Mouse (Mus musculus) cerebellum, adult 8-10 months (tissue): ENCODE results near the gene Hoxb5.

Source experiments
- DNase-seq: peaks from one replicate; pipeline ENCODE4 v3.0.0; 2022

The Hoxb5 gene

DNA sequence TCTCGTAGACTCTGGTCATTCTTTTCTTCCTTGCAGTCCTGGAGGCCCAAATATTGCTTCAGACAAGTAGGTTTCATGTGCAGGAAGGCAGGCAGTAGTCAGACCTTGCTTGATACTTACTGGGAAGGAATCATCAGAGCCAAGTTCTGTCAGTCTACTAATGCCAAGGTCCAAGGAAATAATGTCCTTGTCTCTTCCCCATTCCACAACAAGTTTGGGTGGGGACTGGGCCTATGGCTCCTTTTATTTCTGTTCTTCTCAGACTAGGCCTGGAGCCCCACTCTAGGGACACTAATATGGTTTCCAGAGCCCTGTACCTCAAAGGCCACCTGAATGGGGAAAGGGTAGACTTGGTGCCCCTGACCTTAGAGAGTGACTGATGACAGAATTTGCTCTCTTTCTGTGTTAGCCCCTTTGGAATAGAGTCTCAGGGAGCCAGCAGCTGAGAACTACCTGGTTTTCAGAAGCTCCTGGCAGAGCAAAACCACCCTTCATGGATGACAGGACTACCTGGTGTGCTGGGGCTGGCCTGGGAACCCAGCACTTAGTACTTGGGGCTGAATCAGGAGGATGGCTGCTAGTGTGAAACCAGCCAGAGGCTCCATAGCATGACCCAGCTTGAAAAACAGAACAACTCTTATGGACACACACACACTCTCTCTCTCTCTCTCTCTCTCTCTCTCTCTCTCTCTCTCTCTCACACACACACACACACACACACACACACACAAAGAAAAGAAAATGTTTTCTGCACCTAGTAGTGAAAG is 14.5 kb upstream of the Hoxb5 start:
- DNase-seq: no peak

DNA sequence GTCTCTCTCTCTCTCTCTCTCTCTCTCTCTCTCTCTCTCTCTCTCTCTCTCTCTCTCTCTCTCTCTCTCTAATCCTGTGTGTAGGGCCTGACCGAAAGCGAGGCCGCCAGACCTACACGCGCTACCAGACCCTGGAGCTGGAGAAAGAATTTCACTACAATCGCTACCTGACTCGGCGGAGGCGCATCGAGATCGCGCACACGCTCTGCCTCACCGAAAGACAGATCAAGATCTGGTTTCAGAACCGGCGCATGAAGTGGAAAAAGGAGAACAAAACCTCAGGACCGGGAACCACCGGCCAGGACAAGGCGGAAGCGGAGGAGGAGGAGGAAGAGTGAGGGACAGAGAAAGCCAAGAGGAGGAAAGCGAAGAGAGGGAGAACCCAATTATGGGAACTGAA is 13.8 kb upstream of the Hoxb5 start:
- no peak for DNase-seq

DNA sequence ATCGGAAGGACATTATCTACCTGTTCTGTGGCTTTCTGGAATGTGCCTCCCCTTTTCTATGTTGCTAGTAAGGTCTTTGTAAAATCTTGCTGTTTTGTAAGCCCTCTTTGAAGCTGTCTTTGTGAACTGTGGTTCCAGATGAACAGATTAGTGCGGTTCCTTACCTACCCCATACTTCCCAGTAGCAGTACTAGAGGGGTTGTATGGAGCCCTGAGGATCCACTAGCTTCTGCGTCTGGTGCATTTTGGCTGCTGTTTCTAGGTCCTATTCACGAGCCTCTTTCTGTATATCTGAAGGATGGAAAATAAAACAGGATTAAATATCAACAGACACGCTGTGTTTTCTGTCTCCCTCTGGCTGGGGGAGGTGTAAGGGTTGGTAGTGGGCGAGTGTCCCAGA is 13.3 kb upstream of the Hoxb5 start:
- no peak for DNase-seq

DNA sequence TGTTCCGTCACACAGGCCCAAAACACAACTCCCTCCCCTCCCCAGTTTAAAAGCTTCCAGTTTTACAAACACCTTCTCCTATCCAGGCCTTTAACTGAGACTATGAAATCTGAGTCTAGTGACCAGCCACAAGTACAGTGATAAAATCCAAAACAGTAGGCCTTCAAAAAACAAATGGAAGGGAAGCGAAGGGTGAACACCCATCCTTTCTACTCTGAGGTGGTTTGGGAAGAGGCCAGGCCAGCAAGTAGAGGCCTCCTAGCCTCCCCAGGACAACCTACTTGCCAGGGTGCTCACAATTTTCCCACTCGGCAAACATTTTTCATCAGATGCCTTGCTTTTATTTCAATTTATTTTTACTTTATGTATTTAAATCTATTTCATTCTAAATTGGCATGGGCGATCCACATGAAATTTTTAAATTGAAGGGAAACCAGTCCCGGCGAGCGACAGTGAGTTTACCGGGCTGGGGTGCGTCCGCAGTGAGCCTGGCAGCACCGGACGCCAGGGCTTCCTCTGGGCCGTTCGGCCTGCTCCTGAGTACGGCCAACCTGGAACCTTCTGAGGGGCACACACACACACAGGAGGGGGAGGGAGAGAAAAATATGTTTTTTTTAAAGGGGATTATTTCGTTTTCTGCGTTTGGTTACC is 12.3 kb upstream of the Hoxb5 start:
- no peak for DNase-seq

DNA sequence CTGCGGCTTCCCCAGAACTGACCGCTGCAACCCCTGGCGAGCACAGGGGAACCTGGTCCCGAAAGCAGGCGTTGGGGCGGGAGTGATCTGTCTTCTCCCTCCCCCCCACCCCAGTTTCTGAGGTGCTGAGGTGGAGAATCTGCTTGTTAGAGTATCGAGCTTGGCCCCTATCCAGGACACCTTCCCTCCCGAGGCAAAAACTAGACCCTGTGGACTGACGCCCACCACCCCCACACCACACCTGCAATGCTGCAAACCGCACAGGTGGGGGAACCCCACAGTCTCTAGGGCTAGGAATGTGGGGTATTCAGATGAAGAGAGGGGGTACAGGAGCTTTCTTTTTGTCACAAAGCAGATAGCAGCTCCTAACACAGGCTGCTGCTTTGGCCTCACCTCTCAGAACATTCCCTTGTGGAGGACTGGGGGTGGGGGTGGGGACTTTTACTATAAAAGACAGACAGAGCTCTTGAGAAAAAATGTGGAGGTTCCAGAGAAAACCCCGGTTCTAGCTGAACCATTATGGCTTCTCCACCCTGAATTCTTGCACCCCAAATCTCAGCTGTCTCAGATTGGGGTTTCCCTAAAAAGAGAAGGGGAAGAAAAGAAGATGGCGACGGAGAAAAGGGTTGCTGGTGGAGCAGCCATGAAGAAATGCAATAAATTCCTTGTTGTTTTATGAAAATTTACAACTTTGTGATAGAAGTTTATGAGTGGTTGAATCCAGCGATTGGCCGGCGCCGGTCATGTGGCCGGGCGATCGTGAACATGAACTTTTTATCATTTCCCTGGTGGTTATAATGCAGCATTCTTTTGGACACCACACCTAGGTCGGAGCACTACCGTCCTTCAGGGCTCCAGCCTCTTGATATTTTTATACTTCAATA is 11.2 kb upstream of the Hoxb5 start, which contains the start of gene Hoxb6:
TSS of gene Hoxb6 (plus strand) at position 796 of the 884 bp plus-strand sequence.
- no peak for DNase-seq

DNA sequence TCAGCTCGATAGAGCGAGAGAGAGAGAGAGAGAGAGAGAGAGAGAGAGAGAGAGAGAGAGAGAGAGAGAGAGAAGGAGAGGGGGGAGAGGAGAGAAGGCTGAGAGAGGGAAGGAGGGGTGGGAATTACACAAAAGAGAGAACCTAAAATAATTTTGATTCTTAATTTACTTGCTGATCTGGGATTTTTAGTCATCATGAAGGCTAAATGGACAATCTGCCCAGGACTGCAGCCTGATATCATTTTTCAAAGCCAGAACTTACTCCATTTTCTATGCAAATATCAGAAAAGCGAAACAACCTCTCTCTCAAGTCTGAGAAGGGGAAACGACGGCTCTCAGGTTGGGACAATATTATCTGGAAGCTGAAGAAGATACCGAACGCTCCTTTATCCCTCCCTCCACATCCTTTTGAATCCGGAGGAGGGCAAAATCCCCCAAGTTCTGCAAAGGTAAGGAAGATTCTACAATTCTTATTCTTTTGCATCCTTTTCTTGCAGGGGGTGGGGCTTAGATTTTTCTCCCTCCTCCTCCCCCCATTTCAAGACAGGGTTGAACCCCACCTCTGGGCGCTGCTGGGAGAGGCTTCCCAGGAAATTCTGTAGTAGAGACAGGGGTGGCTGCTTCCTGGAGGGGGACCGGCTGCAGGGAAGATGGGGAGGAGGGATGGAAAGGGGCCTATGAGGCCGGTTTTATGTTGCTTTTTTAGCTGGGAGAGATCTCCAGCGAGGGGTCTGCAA is 10.4 kb upstream of the Hoxb5 start:
- DNase-seq: no peak

DNA sequence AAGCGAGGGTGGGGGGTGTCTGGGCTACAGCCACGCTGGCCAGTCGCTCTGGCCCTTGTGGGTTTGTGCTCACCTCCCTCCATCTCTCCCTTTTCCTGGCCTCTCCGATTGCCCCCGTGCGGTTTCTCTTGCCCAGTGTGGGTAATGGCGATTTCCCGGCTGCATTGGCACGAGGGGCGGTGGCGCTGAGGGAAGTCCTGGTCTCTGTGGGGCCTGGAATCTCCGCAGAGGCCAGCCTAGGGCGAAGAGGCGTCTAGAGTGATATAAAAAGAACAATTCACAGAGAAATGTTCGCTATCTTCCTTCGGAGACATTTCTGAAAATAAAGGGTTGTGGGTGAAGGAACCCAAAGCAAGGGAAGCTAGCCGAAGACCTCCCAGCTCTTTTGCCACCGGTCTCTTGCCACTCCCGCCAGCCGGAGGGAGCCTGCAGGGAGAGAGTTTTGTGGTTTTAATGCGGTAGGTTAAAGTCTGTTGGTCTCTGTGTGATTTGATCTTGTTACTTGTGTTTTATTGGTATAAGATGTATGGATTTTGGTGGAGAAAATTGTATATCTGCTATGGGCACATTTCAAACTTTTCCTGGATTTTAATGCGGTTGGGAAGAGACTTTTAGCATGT is 9.7 kb upstream of the Hoxb5 start:
- DNase-seq: no peak

DNA sequence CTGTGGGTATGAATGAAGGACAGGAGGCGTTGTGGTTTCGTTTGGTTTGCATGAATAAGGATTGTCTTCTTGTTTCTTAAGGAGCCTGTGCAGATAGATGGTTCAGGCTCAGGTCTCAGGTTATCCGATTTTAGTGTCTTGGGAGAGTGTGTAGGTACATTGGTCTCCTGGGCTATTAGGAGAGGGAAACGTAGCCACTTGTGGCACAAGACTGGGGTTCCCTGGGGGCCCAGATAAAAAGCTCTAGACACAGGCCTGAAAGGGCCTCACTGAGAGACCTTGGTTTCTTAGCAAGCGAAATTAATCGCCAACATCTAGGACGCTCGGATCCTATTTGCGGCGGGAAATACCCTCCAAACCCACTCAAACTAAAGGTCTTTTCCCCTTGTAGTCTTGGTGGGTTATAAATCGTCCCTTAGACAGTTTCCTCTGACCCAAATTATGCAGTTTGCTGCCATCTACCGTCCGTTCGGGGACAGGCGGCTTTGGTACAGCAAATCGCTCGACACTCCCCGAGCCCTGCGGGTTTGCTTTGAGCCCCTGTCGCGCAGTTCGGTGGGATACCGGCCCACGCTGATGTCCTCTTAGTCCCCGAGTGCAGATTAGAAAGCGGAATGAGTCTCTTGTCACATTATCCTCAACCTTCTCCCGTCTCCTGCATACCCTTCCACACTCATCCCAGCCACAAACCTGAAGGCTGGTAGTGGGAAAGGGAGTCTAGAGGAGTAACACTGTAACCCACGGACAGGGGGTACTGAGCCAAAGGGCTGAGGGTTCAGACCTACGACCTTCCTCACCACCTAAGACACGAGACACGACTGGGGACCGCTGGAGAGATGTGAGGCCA is 8.7 kb upstream of the Hoxb5 start:
- DNase-seq: no peak

DNA sequence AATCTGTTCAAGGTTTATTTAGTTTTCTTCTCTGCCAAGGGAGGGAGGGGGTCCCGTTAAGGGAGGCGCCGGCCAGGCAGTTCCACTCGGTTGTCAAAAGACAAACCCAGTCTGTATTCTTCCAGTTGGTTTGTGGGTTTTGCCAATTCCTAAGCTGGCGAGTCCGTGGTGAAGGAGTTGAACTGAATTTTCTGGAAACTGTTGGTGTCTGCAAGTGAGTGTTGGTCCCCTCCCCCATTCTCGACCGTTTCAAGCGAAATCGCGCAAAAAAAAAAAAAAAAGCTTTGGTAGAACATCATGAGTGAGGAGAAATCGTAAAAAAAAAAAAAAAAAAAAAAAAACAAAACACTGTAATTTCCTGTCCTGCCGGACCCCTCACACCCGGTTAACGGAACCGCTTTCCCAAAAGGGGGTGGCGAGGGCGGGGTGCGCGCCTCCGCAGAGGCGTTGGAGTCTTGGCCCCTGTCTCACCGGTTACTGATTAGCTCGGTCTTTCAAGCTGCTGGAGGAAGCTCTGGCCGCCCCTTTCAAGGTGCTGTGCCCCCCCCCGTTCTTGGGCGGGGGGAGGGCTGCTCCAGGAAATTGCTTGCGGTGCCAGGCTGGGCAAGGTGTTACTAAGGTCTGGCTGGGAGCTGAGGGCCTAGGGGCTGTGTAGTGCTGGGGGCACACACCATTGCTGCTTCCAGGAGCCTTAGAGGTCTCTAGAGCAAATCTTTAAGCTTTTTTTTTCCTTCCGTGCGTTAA is 7.9 kb upstream of the Hoxb5 start:
- DNase-seq: no peak

DNA sequence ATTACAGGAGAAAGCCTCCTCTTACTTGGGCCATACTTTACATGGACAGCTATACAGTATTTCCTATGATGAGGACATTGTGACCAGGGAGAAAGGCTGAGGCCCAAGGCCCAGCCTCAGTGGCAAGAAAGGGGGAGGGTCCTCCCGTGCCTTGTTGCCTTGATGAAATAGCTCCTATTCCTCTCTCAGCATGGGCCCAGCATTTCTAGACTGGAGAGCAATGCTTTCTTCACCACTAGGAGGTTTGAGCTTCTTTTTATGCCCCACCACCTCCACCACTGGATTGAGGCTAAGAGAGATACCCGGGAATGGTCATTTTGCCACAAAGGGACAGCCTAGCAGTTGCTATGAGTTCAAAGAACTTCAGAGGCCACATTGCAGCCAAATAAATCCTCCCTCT is 6.1 kb upstream of the Hoxb5 start:
- no peak for DNase-seq

DNA sequence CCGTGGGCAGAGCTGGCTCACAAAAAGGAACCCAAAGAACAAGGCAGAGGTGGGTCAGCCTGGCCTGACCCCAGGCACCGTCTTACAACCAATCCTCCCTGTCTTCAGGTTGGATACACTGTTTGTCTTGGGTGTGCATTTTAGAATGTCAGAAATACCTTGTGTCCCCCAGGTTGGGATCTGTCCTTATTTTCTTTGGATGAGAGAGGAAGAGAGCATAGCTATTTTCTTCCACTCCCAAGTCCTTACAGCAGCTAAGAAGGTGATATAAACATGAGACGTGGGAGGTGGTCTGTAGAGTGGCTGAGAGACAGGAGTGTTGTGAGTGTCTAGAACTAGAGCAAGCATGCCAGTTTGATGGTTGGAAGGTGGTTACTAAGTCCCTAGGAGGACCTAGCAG is 5.7 kb upstream of the Hoxb5 start:
- no peak for DNase-seq

DNA sequence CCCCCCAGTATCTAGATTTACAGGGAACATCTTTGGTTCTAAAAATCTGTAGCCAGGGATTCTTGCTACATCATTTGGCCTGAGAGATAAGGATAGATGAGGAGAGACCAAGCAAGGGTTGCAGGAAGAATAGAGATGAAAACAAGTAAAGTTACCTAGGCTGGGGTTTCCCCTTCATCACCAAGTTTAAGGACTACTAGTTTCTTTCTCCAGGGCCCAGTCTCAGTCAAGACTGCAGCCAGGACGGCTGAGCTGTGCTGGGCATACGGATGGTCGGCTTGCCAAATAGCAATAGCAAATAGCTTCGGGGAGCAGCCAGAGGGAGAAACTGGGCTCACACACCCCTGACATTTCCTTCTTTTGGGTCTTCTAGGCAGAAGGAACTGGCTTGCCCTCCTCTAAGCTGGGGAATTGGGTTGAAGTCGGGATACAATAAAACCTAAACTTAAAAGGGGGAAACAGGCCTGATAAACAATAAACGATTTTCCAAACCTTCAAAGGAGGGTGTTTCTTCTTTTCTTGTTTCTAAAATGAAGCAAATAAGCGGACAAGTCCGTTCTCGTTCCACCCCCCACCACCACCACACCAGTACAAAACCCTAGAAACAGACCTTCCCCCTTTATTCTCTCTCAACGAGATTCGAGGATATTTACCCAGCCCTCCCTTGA is 5.0 kb upstream of the Hoxb5 start:
- DNase-seq: no peak

DNA sequence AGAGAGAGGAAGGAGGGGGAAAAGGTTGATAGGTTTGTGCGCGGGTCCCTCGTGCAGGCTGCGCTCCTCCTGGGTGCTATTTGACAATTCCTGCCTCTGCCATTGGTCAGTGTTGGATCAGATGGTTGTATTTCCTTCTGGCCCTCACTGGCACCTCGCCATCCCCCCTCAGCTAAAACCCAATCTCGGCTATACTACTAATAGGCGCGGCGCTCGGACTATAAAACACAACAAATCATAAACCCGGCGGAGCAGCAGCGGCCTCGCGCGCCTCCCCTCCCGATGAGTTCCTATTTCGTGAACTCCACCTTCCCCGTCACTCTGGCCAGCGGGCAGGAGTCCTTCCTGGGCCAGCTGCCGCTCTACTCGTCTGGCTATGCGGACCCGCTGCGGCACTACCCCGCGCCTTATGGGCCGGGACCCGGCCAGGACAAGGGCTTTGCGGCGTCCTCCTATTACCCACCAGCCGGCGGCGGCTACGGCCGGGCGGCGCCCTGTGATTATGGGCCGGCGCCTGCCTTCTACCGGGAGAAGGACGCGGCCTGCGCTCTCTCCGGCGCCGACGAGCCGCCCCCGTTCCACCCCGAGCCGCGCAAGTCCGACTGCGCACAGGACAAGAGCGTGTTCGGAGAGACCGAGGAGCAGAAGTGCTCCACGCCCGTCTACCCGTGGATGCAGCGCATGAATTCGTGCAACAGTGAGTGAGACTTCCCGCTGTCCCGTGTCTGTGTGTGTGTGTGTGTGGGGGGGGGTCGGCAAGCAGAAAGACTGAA is 4.1 kb upstream of the Hoxb5 start:
- no peak for DNase-seq

DNA sequence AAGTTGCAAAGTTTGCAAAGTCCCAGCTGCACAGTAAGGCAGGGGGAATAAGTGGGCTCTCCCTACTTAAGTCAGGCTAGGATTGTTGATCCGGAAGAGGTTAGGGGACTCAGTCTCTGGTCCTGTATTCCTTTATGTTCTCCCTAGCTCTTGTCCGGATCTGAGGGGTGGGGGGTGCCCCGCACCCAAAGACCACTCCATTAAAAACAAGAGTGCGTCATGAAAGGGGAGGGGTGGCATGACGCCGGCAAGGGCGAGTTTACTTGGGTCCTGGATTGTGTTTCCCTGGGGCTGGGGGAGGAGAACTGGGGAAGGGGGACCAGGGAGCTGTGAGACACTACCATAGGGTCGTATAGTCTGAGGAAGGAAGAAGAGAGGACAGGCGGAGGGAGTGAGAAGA is 3.4 kb upstream of the Hoxb5 start:
- no peak for DNase-seq

DNA sequence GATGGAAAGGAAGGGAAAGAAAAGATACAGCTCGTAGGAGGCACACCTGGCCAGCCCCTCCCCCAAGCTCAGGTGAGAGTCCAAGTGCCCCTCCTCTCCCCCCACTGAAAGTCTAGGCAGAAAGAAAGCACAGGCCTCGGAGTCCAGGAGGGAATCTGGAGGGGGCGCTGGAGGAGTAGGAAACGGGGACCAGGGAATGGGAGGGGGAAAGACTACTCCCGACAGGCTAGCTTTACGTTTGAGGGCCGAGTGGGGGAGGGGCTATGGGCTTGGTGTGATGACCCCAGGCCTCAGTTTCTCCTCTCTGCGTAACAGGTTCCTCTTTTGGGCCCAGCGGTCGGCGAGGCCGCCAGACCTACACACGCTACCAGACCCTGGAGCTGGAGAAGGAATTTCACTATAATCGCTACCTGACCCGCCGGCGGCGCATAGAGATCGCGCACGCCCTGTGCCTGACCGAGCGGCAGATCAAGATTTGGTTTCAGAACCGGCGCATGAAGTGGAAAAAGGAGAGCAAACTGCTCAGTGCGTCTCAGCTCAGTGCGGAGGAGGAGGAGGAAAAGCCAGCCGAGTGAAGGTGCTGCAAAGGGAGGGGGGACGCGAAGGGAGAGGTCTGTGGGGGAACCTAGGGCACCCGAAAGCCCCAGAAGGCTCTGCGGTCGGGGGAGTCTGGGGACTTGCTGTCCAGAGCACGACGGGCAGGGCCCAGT is 2.6 kb upstream of the Hoxb5 start:
- DNase-seq: no peak

DNA sequence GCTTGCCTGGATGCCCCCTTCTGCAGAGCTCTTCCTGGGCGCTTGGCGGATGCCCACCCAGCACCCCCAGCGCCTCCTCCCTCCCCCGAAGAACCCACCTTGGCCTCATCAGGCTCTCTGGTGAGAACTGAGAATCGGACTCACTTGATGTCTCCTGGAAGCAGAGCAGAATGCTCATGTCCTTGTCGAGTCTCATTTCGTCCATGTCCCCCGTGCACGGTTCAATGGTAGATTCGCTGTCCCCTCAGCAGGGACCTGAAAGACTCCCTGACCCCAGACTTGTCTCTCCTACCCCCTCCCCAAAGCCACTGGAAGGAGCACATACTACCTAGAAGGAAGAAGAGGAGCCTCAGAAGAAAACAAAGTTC is 2.1 kb upstream of the Hoxb5 start:
- no peak for DNase-seq

DNA sequence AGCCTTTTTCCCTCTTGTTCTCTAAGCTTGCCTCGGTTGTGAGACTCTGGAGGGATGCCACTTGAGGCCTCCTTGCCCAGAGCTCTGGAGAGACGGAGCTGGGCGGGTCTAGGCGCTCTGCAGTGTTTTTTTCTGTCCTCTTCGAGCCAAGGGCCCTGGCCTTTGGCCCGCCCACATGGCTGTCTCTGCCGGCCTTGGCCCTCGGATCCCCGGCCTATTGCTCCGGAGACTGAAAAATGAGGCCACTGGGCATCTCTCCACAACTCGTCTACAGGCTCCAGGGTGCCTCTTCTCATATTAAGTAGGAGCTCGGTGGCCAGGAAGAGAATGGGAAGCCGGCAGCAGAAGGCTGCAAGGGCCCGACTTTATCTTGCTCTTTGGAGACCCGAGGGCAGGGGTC is 1.3 kb upstream of the Hoxb5 start:
- no peak for DNase-seq

DNA sequence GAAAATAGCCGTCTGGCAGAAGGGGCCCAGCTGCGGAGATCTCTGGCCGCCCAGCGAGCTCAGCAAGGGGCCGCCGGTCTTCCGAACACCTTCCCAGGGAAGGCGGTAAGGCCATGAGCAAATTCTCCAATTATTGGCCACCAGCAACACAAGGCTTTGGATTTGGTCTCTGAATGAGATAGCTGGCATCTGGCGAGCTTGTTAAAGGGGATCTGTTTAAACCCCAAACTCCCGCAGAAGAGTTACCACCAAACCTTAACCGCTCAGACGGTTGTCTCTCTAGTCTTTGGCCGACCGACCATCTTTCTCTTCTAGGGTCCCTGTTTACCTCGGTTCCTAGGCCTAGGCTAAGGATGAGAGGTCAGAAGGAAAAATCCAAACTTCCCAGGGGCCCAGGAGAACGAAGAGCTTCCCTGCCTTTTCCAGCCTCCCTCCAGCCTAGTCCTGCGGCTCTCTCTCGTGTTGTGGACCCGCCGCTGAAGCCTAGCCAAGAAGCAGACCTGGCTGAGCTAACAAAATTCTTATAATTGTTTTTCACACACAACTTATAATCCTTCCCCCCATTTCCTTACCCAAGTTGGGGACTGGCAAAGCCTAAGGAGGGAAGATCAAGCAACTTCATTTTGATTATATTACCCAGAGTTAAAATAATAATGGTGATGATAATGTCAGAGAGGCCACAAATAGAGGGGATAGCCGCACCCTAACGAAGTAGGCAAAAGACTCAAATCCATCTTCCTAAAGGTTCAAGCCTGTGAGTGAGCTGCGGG is 570 bp upstream of the Hoxb5 start:
- no peak for DNase-seq
